Mouse (Mus musculus) cerebellum, adult 2 months (tissue): ENCODE measurements around the gene Per1.

Source experiments
- CTCF ChIP-seq: fragments of 200-500 bp; IDR thresholded peaks from 2 replicates; pipeline ENCODE4 v1.5.1; 2011; ENCODE audit warnings: low read depth, mild to moderate bottlenecking, control low read depth, low read length, moderate library complexity, borderline replicate concordance; ENCODE audit not compliant: insufficient read depth
- POLR2A ChIP-seq: fragments of 200-500 bp; IDR thresholded peaks from 2 replicates; pipeline ENCODE4 v1.6.1; 2011; ENCODE audit warnings: low read length, control low read depth, borderline replicate concordance; ENCODE audit not compliant: insufficient read depth

DNA sequence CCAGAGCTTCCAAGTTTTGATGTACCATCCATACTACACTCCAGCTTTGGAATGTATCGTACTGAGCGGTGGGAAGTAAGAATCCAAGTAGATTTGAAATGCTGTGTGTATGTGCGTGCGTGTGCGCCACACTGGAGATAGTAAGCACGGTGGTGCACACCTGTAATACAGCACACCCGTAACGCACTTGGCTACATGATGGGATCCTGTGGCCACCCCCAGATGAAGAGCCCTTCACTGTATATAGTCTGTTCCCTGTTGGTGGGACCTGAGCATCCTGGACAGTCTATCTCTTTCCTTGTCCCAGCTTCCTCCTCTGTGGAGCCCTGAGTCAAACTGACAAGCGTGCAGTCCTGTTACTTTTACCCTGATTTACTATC, 48.6 kb upstream of the Per1 start:
- TF ChIP-seq POLR2A = no peak
- TF ChIP-seq CTCF = no peak
